18 mouse cellular contexts compared by ENCODE assay signal in genomic region chr4:75359496-75359895, GRCm38 (mm10).
DNase-seq lines count a peak whose midpoint lies in the region; ATAC-seq and TF ChIP-seq lines count a peak whose summit lies in the region.
"Had no signal": no experiment of that assay in that cellular context is flagged by ENCODE, and none has a peak within 500 bp of the region (broad histone marks: within the 10 kb centered on the region; RNA-seq: fewer than 3 reads in every experiment).

No protein-coding gene starts in this region.

- peak; percentile 44 for DNase-seq in embryonic facial prominence, embryonic 14.5 days (ENCODE audit: low spot score)
- no peak for DNase-seq in embryonic facial prominence, embryonic 10.5 days (ENCODE audit: low spot score)
- peak; percentile 26 for DNase-seq in lung, postnatal 36 days
- DNase-seq in lung, postnatal 0 days (ENCODE audit: low spot score), result no peak
- peak; percentile 35 for DNase-seq in cerebellum, adult 8-10 months
- peak; percentile 1 to 4 for DNase-seq in left cerebral cortex, postnatal 14 days (ENCODE audit: low spot score in 2 of 2)
- DNase-seq: adrenal gland, postnatal 36 days; heart, adult 2 months; kidney, postnatal 10 days; liver, postnatal 0 days had no signal

- WGBS in embryonic facial prominence, embryonic 14.5 days, result 89% methylated on average over 2 of the region's 2 CpGs
- WGBS in embryonic facial prominence, embryonic 10.5 days, result 96% methylated on average over 2 of the region's 2 CpGs
- 55% methylated on average over 2 of the region's 2 CpGs for WGBS in lung, postnatal 0 days
- WGBS in kidney, embryonic 15.5 days, result 85% methylated on average over 2 of the region's 2 CpGs

- H3K4me2 ChIP-seq in embryonic facial prominence, embryonic 14.5 days (ENCODE audit: low read depth, low read length), result no peak overlapping the region
- H3K4me2 ChIP-seq in lung, postnatal 0 days (replicated peaks; ENCODE audit: low read depth, low read length), result no peak overlapping the region
- H3K4me2 ChIP-seq in kidney, embryonic 15.5 days, result no peak overlapping the region
- H3K4me2 ChIP-seq: hindbrain, embryonic 14.5 days; limb, embryonic 15.5 days; midbrain, embryonic 15.5 days had no signal

- no peaks in the 10 kb centered on the region for H3K36me3 ChIP-seq in embryonic facial prominence, embryonic 14.5 days (ENCODE audit: control insufficient read depth, insufficient read depth, low read length)
- no peaks in the 10 kb centered on the region for H3K36me3 ChIP-seq in embryonic facial prominence, embryonic 10.5 days (replicated peaks)
- H3K36me3 ChIP-seq in lung, postnatal 0 days (ENCODE audit: insufficient read depth, low read length), result no peaks in the 10 kb centered on the region
- no peaks in the 10 kb centered on the region for H3K36me3 ChIP-seq in kidney, embryonic 15.5 days
- H3K36me3 ChIP-seq: limb, embryonic 15.5 days; midbrain, embryonic 15.5 days had no signal

- no peak for TF ChIP-seq EP300 in lung, postnatal 0 days (IDR thresholded peaks at IDR 0.05)

- no peak for ATAC-seq in embryonic facial prominence, embryonic 14.5 days (ENCODE audit: low read depth)
- ATAC-seq in lung, postnatal 0 days, result no peak
- no peak for ATAC-seq in kidney, embryonic 15.5 days (replicated peaks; ENCODE audit: low FRiP score)
- no peak for ATAC-seq in erythroid progenitor cell, adult 5-6 weeks (replicated peaks; ENCODE audit: low FRiP score, poor library complexity, severe bottlenecking)
- ATAC-seq: activated CD4-positive, CD25-positive, alpha-beta regulatory T cell, adult 4 months; intestine, embryonic 16.5 days; liver, postnatal 0 days; midbrain, embryonic 15.5 days had no signal

- H3K9ac ChIP-seq in embryonic facial prominence, embryonic 14.5 days (ENCODE audit: low read depth, low read length), result no peak overlapping the region
- H3K9ac ChIP-seq in lung, postnatal 0 days (replicated peaks; ENCODE audit: low read depth), result no peak overlapping the region
- no peak overlapping the region for H3K9ac ChIP-seq in kidney, embryonic 15.5 days
- H3K9ac ChIP-seq: hindbrain, embryonic 14.5 days; limb, embryonic 15.5 days; liver, postnatal 0 days; midbrain, embryonic 15.5 days had no signal

- no peaks in the 10 kb centered on the region for H3K4me1 ChIP-seq in embryonic facial prominence, embryonic 14.5 days (ENCODE audit: control insufficient read depth, insufficient read depth, low read length)
- no peaks in the 10 kb centered on the region for H3K4me1 ChIP-seq in embryonic facial prominence, embryonic 10.5 days
- H3K4me1 ChIP-seq in lung, postnatal 0 days (ENCODE audit: insufficient read depth, low read depth, low read length), result no peaks in the 10 kb centered on the region
- H3K4me1 ChIP-seq in kidney, embryonic 15.5 days, result no peaks in the 10 kb centered on the region
- H3K4me1 ChIP-seq: limb, embryonic 15.5 days; midbrain, embryonic 15.5 days had no signal

- intact Hi-C loops in left cerebral cortex, postnatal 14 days (cut with DNase I), result no loop called here

- H3K4me3 ChIP-seq in embryonic facial prominence, embryonic 14.5 days (ENCODE audit: low read depth, low read length), result no peak overlapping the region
- no peak overlapping the region for H3K4me3 ChIP-seq in embryonic facial prominence, embryonic 10.5 days
- H3K4me3 ChIP-seq in lung, postnatal 0 days (ENCODE audit: low read depth, low read length), result no peak overlapping the region
- no peak overlapping the region for H3K4me3 ChIP-seq in kidney, embryonic 15.5 days (replicated peaks)
- H3K4me3 ChIP-seq: heart, adult 2 months; limb, embryonic 15.5 days; midbrain, embryonic 15.5 days had no signal

- no peaks in the 10 kb centered on the region for H3K9me3 ChIP-seq in embryonic facial prominence, embryonic 14.5 days (ENCODE audit: control insufficient read depth, low read length)
- no peaks in the 10 kb centered on the region for H3K9me3 ChIP-seq in embryonic facial prominence, embryonic 10.5 days
- H3K9me3 ChIP-seq in lung, postnatal 0 days (ENCODE audit: low read length), result no peaks in the 10 kb centered on the region
- no peaks in the 10 kb centered on the region for H3K9me3 ChIP-seq in kidney, embryonic 15.5 days (replicated peaks)
- H3K9me3 ChIP-seq: limb, embryonic 15.5 days; midbrain, embryonic 15.5 days had no signal

- no peaks in the 10 kb centered on the region for H3K27me3 ChIP-seq in embryonic facial prominence, embryonic 14.5 days (replicated peaks; ENCODE audit: control insufficient read depth, insufficient read depth, low read length)
- no peaks in the 10 kb centered on the region for H3K27me3 ChIP-seq in embryonic facial prominence, embryonic 10.5 days (replicated peaks; ENCODE audit: low read depth, poor library complexity, severe bottlenecking)
- H3K27me3 ChIP-seq in lung, postnatal 0 days (replicated peaks; ENCODE audit: insufficient read depth, low read length), result no peaks in the 10 kb centered on the region
- H3K27me3 ChIP-seq in kidney, embryonic 15.5 days, result no peaks in the 10 kb centered on the region
- H3K27me3 ChIP-seq: CH12.LX; limb, embryonic 15.5 days; midbrain, embryonic 15.5 days had no signal

- no peak for TF ChIP-seq CTCF in lung, postnatal 0 days (IDR thresholded peaks at IDR 0.05)

- H3K27ac ChIP-seq in embryonic facial prominence, embryonic 14.5 days (replicated peaks; ENCODE audit: low read depth, low read length), result no peak overlapping the region
- H3K27ac ChIP-seq in embryonic facial prominence, embryonic 10.5 days (replicated peaks), result no peak overlapping the region
- H3K27ac ChIP-seq in lung, postnatal 0 days (ENCODE audit: low read length), result no peak overlapping the region
- no peak overlapping the region for H3K27ac ChIP-seq in kidney, embryonic 15.5 days
- H3K27ac ChIP-seq: heart, adult 2 months; hindbrain, embryonic 14.5 days; limb, embryonic 15.5 days; midbrain, embryonic 15.5 days had no signal

Comparison
In these comparisons a context has a peak if more than half of its experiments do, and no peak if none do; other contexts are left out.
1. DNase-seq: peak in embryonic facial prominence, embryonic 14.5 days (single experiment), lung, postnatal 36 days (single experiment), cerebellum, adult 8-10 months (single experiment) and left cerebral cortex, postnatal 14 days (2 of 2); none in embryonic facial prominence, embryonic 10.5 days (single experiment) and lung, postnatal 0 days (single experiment).